Mouse (Mus musculus) myocyte (in vitro differentiated cells): Measurements from ENCODE around the gene Acp4.
"Not testable (repeated sequence)": the region's sequence is repeated elsewhere in the genome, so short reads cannot be mapped to it uniquely, and the experiment has no call there.

Source experiments
- E2F4 ChIP-seq: IDR thresholded peaks from one replicate; pipeline ENCODE4 v1.6.1; 2011; ENCODE audit warnings: mild to moderate bottlenecking, control low read depth, moderate library complexity; ENCODE audit not compliant: insufficient read depth
- MAX ChIP-seq: IDR thresholded peaks from one replicate; pipeline ENCODE4 v1.6.1; 2011; ENCODE audit warnings: low read depth, mild to moderate bottlenecking, control low read depth
- MYOG ChIP-seq, 3 experiments: IDR thresholded peaks; one replicate each; pipeline ENCODE4 v1.6.1; 2011; ENCODE audit warnings: control low read depth in 2 of 3, low read depth in 2 of 3, mild to moderate bottlenecking in 2 of 3; ENCODE audit not compliant: insufficient read length in 2 of 3, control insufficient read depth in 1 of 3, insufficient read depth in 1 of 3
- POLR2A ChIP-seq: IDR thresholded peaks from one replicate; pipeline ENCODE4 v1.6.1; 2011; ENCODE audit warnings: low read depth, mild to moderate bottlenecking, control low read depth, moderate library complexity; ENCODE audit not compliant: insufficient read length
- POLR2AphosphoS2 ChIP-seq: IDR thresholded peaks from one replicate; pipeline ENCODE4 v1.6.1; 2011; ENCODE audit warnings: low read depth, control low read depth; ENCODE audit not compliant: insufficient read length
- REST ChIP-seq: IDR thresholded peaks from one replicate; pipeline ENCODE4 v1.6.1; 2011; ENCODE audit warnings: mild to moderate bottlenecking, control low read depth, moderate library complexity; ENCODE audit not compliant: insufficient read depth, insufficient read length
- SRF ChIP-seq: IDR thresholded peaks from one replicate; pipeline ENCODE4 v1.6.1; 2011; ENCODE audit warnings: low read depth; ENCODE audit not compliant: control insufficient read depth, insufficient read length
- TCF12 ChIP-seq: IDR thresholded peaks from one replicate; pipeline ENCODE4 v1.6.1; 2011; ENCODE audit warnings: mild to moderate bottlenecking, control low read depth; ENCODE audit not compliant: poor library complexity, insufficient read depth, severe bottlenecking
- USF1 ChIP-seq: IDR thresholded peaks from one replicate; pipeline ENCODE4 v1.6.1; 2011; ENCODE audit warnings: low read depth, mild to moderate bottlenecking, control low read depth, moderate library complexity

- not testable (repeated sequence) for TF ChIP-seq MAX; POLR2A; USF1; SRF; E2F4; POLR2AphosphoS2; TCF12; REST; MYOG (IDR thresholded peaks at IDR 0.05; ENCODE audit: control insufficient read depth in 1 of 3, insufficient read depth in 1 of 3, insufficient read length in 2 of 3, low read depth in 2 of 3)
Observed at GRCm38 (mm10) chr7:44221601-44222000, 35.6 kb downstream of the Acp4 start.
